Mouse (Mus musculus) cerebellum, postnatal 36 days (tissue): ENCODE data around the gene Dgkz.

ENCODE experiments used
- DNase-seq, 2 experiments: peaks; one replicate each; pipeline ENCODE4 v3.0.0; 2021 to 2022; ENCODE audit warnings: mixed read lengths in 2 of 2

Dgkz gene

GRCm38 (mm10) chr2:91916346-91916977 is 59.2 kb downstream of the Dgkz start:
- no peak for DNase-seq

GRCm38 (mm10) chr2:91913328-91914110 is 62.1 kb downstream of the Dgkz start:
- DNase-seq: no peak

- no peak for DNase-seq
Measured at GRCm38 (mm10) chr2:91912616-91913015, 63.0 kb downstream of the Dgkz start.

- no peak for DNase-seq
Measured at GRCm38 (mm10) chr2:91906141-91906540, 69.5 kb downstream of the Dgkz start.

- DNase-seq: peak; percentile 33 to 40
Measured at GRCm38 (mm10) chr2:91904618-91905307, 70.9 kb downstream of the Dgkz start.

GRCm38 (mm10) chr2:91903171-91903925 is 72.3 kb downstream of the Dgkz start:
- no peak for DNase-seq

- peak; percentile 64 to 67 for DNase-seq
Measured at GRCm38 (mm10) chr2:91902336-91902735, 73.3 kb downstream of the Dgkz start.

GRCm38 (mm10) chr2:91900431-91900830 is 75.2 kb downstream of the Dgkz start:
- no peak for DNase-seq

- DNase-seq: no peak
Measured at GRCm38 (mm10) chr2:91899141-91899540, 76.5 kb downstream of the Dgkz start.

GRCm38 (mm10) chr2:91897968-91898367 is 77.7 kb downstream of the Dgkz start:
- no peak for DNase-seq

- no peak for DNase-seq
Measured at GRCm38 (mm10) chr2:91895401-91895800, 80.3 kb downstream of the Dgkz start.

GRCm38 (mm10) chr2:91894716-91895115 is 80.9 kb downstream of the Dgkz start:
- DNase-seq: no peak

- DNase-seq: no peak
Measured at GRCm38 (mm10) chr2:91884616-91885015, 91.0 kb downstream of the Dgkz start.

- DNase-seq: peak; percentile 25 to 30
Measured at GRCm38 (mm10) chr2:91883961-91884360, 91.7 kb downstream of the Dgkz start.
